Mouse (Mus musculus) MEL (cell line): ENCODE measurements around the gene Dnajc10. TPM values are rescaled to one million over a fixed set of nuclear protein-coding genes. Genes with fewer than 3 reads are reported as not detected.
A peak's percentile ranks its signal among the peaks of the same experiment; 100 is the strongest.

Source experiments
- DNase-seq: peaks from one replicate; pipeline ENCODE4 v3.0.0; 2011; ENCODE audit warnings: low read depth, low spot score
- H3K27ac ChIP-seq: 2 replicates; pipeline ENCODE4 v1.5.1; 2012; ENCODE audit warnings: low read depth, mild to moderate bottlenecking, control low read depth, low read length, moderate library complexity; ENCODE audit not compliant: control insufficient read depth
- H3K27me3 ChIP-seq, 2 experiments: fragments of 150-350 bp in 1 of 2; sonication (generic) in 1 of 2; 2 replicates each; pipeline ENCODE4 v1.6.1; 2012; ENCODE audit warnings: low read length in 2 of 2, mild to moderate bottlenecking in 2 of 2, improper control_type of control experiment in 1 of 2, moderate library complexity in 1 of 2; ENCODE audit not compliant: insufficient read depth in 2 of 2, control insufficient read depth in 1 of 2
- H3K36me3 ChIP-seq, 2 experiments: 2 replicates each; pipeline ENCODE4 v1.6.1; 2012 to 2014; ENCODE audit warnings: low read length in 2 of 2, improper control_type of control experiment in 1 of 2, inconsistent platforms in 1 of 2, mild to moderate bottlenecking in 1 of 2; ENCODE audit not compliant: insufficient read depth in 2 of 2, control insufficient read depth in 1 of 2
- H3K4me1 ChIP-seq, 2 experiments: fragments of 150-350 bp in 1 of 2; sonication (generic) in 1 of 2; 2 replicates each; pipeline ENCODE4 v1.6.1; 2012; ENCODE audit warnings: low read length in 2 of 2, improper control_type of control experiment in 1 of 2, mild to moderate bottlenecking in 1 of 2; ENCODE audit not compliant: insufficient read depth in 2 of 2, control insufficient read depth in 1 of 2
- H3K4me3 ChIP-seq, 2 experiments: fragments of 150-350 bp in 1 of 2; sonication (generic) in 1 of 2; 2 replicates each; pipeline ENCODE4 v1.5.1; 2012; ENCODE audit warnings: low read depth in 2 of 2, low read length in 2 of 2, mild to moderate bottlenecking in 2 of 2, moderate library complexity in 2 of 2, control low read depth in 1 of 2, improper control_type of control experiment in 1 of 2; ENCODE audit not compliant: control insufficient read depth in 1 of 2, insufficient read depth in 1 of 2
- H3K79me2 ChIP-seq: 2 replicates; pipeline ENCODE4 v1.6.1; 2012; ENCODE audit warnings: mild to moderate bottlenecking, low read length, moderate library complexity; ENCODE audit not compliant: control insufficient read depth, poor library complexity, insufficient read depth
- H3K9ac ChIP-seq: 2 replicates; pipeline ENCODE4 v1.6.1; 2012; ENCODE audit warnings: low read depth, mild to moderate bottlenecking, control low read depth, low read length, moderate library complexity; ENCODE audit not compliant: control insufficient read depth, poor library complexity, severe bottlenecking
- H3K9me3 ChIP-seq: fragments of 150-350 bp; sonication (generic); replicated peaks from 2 replicates; pipeline ENCODE4 v1.6.1; 2012; ENCODE audit warnings: mild to moderate bottlenecking, low read length, improper control_type of control experiment, moderate library complexity; ENCODE audit not compliant: insufficient read depth
- BHLHE40 ChIP-seq: IDR thresholded peaks from 2 replicates; pipeline ENCODE4 v1.6.1; 2012; ENCODE audit warnings: low read depth, mild to moderate bottlenecking, inconsistent platforms, low read length, improper control_type of control experiment, borderline replicate concordance
- CHD1 ChIP-seq: IDR thresholded peaks from 2 replicates; pipeline ENCODE4 v1.6.1; 2012; ENCODE audit warnings: low read depth, mild to moderate bottlenecking, inconsistent platforms, low read length, improper control_type of control experiment
- CTCF ChIP-seq, 3 experiments: IDR thresholded peaks in 2 of 3; conservative IDR thresholded peaks in 1 of 3; 2 replicates each; pipeline ENCODE4 v1.5.1; 2011 to 2012; ENCODE audit warnings: low read length in 3 of 3, low read depth in 2 of 3, mild to moderate bottlenecking in 2 of 3, improper control_type of control experiment in 1 of 3, inconsistent platforms in 1 of 3, mixed read lengths in 1 of 3, moderate library complexity in 1 of 3; ENCODE audit not compliant: control insufficient read depth in 1 of 3, insufficient read depth in 1 of 3, poor library complexity in 1 of 3, severe bottlenecking in 1 of 3
- ELF1 ChIP-seq: IDR thresholded peaks from 2 replicates; pipeline ENCODE4 v1.6.1; 2014; ENCODE audit warnings: low read depth, mild to moderate bottlenecking, inconsistent platforms, low read length, improper control_type of control experiment, moderate library complexity
- EP300 ChIP-seq, 2 experiments: IDR thresholded peaks; 2 replicates each; pipeline ENCODE4 v1.6.1; 2011; ENCODE audit warnings: improper control_type of control experiment in 2 of 2, low read length in 2 of 2, low read depth in 1 of 2, mild to moderate bottlenecking in 1 of 2
- ETS1 ChIP-seq: IDR thresholded peaks from 2 replicates; pipeline ENCODE4 v1.6.1; 2012; ENCODE audit warnings: low read depth, mild to moderate bottlenecking, inconsistent platforms, low read length, improper control_type of control experiment, moderate library complexity
- GABPA ChIP-seq: IDR thresholded peaks from 2 replicates; pipeline ENCODE4 v1.6.1; 2012; ENCODE audit warnings: low read depth, mild to moderate bottlenecking, inconsistent platforms, low read length, improper control_type of control experiment, moderate library complexity
- GATA1 ChIP-seq: IDR thresholded peaks from 2 replicates; pipeline ENCODE4 v1.6.1; 2011; ENCODE audit warnings: low read depth, low read length, improper control_type of control experiment
- JUND ChIP-seq: IDR thresholded peaks from 2 replicates; pipeline ENCODE4 v1.6.1; 2011; ENCODE audit warnings: low read depth, mild to moderate bottlenecking, improper control_type of control experiment, low read length
- MAFK ChIP-seq: IDR thresholded peaks from 2 replicates; pipeline ENCODE4 v1.6.1; 2011; ENCODE audit warnings: low read depth, mild to moderate bottlenecking, low read length, improper control_type of control experiment, borderline replicate concordance
- MAX ChIP-seq: IDR thresholded peaks from 2 replicates; pipeline ENCODE4 v1.6.1; 2011; ENCODE audit warnings: low read length, improper control_type of control experiment
- MAZ ChIP-seq: IDR thresholded peaks from 2 replicates; pipeline ENCODE4 v1.6.1; 2012; ENCODE audit warnings: low read depth, mild to moderate bottlenecking, inconsistent platforms, low read length, improper control_type of control experiment
- MXI1 ChIP-seq: IDR thresholded peaks from 2 replicates; pipeline ENCODE4 v1.6.1; 2011; ENCODE audit warnings: mild to moderate bottlenecking, low read depth, low read length, improper control_type of control experiment
- MYB ChIP-seq: IDR thresholded peaks from 2 replicates; pipeline ENCODE4 v1.6.1; 2011; ENCODE audit warnings: mild to moderate bottlenecking, low read depth, low read length, improper control_type of control experiment
- MYC ChIP-seq: IDR thresholded peaks from 2 replicates; pipeline ENCODE4 v1.6.1; 2011; ENCODE audit warnings: low read depth, mild to moderate bottlenecking, low read length, improper control_type of control experiment, moderate library complexity
- NELFE ChIP-seq: IDR thresholded peaks from 2 replicates; pipeline ENCODE4 v1.6.1; 2011; ENCODE audit warnings: low read depth, low read length, improper control_type of control experiment
- POLR2A ChIP-seq, 2 experiments: IDR thresholded peaks; 2 replicates each; pipeline ENCODE4 v1.6.1; 2011 to 2012; ENCODE audit warnings: low read length in 2 of 2, mild to moderate bottlenecking in 2 of 2, control low read depth in 1 of 2, improper control_type of control experiment in 1 of 2, low read depth in 1 of 2, moderate library complexity in 1 of 2; ENCODE audit not compliant: control insufficient read depth in 1 of 2, insufficient read depth in 1 of 2, poor library complexity in 1 of 2
- POLR2AphosphoS5 ChIP-seq: IDR thresholded peaks from 2 replicates; pipeline ENCODE4 v1.6.1; 2012; ENCODE audit warnings: low read depth, borderline replicate concordance, mild to moderate bottlenecking, inconsistent platforms, low read length, moderate library complexity, mixed read lengths
- RAD21 ChIP-seq: IDR thresholded peaks from 2 replicates; pipeline ENCODE4 v1.6.1; 2011; ENCODE audit warnings: mild to moderate bottlenecking, low read depth, low read length, improper control_type of control experiment
- RCOR1 ChIP-seq: IDR thresholded peaks from 2 replicates; pipeline ENCODE4 v1.6.1; 2012; ENCODE audit warnings: low read depth, mild to moderate bottlenecking, inconsistent platforms, low read length, improper control_type of control experiment
- SIN3A ChIP-seq: IDR thresholded peaks from 2 replicates; pipeline ENCODE4 v1.6.1; 2012; ENCODE audit warnings: low read length, improper control_type of control experiment, inconsistent platforms
- SMC3 ChIP-seq: IDR thresholded peaks from 2 replicates; pipeline ENCODE4 v1.6.1; 2011; ENCODE audit warnings: low read depth, low read length, improper control_type of control experiment
- TAL1 ChIP-seq: IDR thresholded peaks from 2 replicates; pipeline ENCODE4 v1.6.1; 2012; ENCODE audit warnings: mild to moderate bottlenecking, inconsistent platforms, low read length, moderate library complexity, mixed read lengths
- TBP ChIP-seq: IDR thresholded peaks from 2 replicates; pipeline ENCODE4 v1.8.0; 2011; ENCODE audit warnings: low read depth, low read length, improper control_type of control experiment
- TCF12 ChIP-seq: IDR thresholded peaks from 2 replicates; pipeline ENCODE4 v1.6.1; 2014; ENCODE audit warnings: low read depth, mild to moderate bottlenecking, inconsistent platforms, low read length, improper control_type of control experiment, moderate library complexity
- UBTF ChIP-seq: IDR thresholded peaks from 2 replicates; pipeline ENCODE4 v1.6.1; 2012; ENCODE audit warnings: low read depth, mild to moderate bottlenecking, inconsistent platforms, low read length, improper control_type of control experiment, moderate library complexity, borderline replicate concordance; ENCODE audit not compliant: insufficient read depth
- USF1 ChIP-seq: IDR thresholded peaks from 2 replicates; pipeline ENCODE4 v1.6.1; 2014; ENCODE audit warnings: low read depth, mild to moderate bottlenecking, inconsistent platforms, low read length, improper control_type of control experiment, moderate library complexity
- USF2 ChIP-seq, 2 experiments: IDR thresholded peaks; 2 replicates each; pipeline ENCODE4 v1.6.1; 2011 to 2012; ENCODE audit warnings: improper control_type of control experiment in 2 of 2, low read length in 2 of 2, borderline replicate concordance in 1 of 2, inconsistent platforms in 1 of 2, low read depth in 1 of 2, mild to moderate bottlenecking in 1 of 2; ENCODE audit not compliant: insufficient read depth in 1 of 2
- ZC3H11A ChIP-seq: IDR thresholded peaks from 2 replicates; pipeline ENCODE4 v1.6.1; 2012; ENCODE audit warnings: low read depth, mild to moderate bottlenecking, inconsistent platforms, low read length, improper control_type of control experiment
- ZMIZ1 ChIP-seq: IDR thresholded peaks from 2 replicates; pipeline ENCODE4 v1.6.1; 2012; ENCODE audit warnings: low read depth, mild to moderate bottlenecking, inconsistent platforms, low read length, improper control_type of control experiment, moderate library complexity
- ZNF384 ChIP-seq: IDR thresholded peaks from 2 replicates; pipeline ENCODE4 v1.6.1; 2012; ENCODE audit warnings: low read depth, mild to moderate bottlenecking, inconsistent platforms, low read length, improper control_type of control experiment
- polyA plus RNA-seq, 2 experiments: library from polyadenylated mRNA; stranded (reverse) in 1 of 2; unstranded in 1 of 2; fragments of >175 nt in 1 of 2; fragments of >200 nt in 1 of 2; gene quantifications; 2 replicates each; pipeline versions ENCODE4 v1.2.1 to v1.2.4; 2012; ENCODE audit warnings: low replicate concordance in 2 of 2, low read depth in 1 of 2; ENCODE audit not compliant: insufficient read length in 2 of 2, insufficient read depth in 1 of 2, missing spikeins in 1 of 2
- total RNA-seq: library from RNA; depleted of rRNA; stranded (reverse); fragments of 300-350 nt; gene quantifications from 2 replicates; pipeline ENCODE4 v1.2.3, GENCODE M21; 2012

Gene Dnajc10
- total and polyA plus RNA-seq, 3 experiments, result 35.9 to 53.9 (median 51.8) TPM

- H3K9ac ChIP-seq, result peak overlapping the region; percentile 87
- DNase-seq, result peak; percentile 89
- peak overlapping the region; percentile 96 for H3K27ac ChIP-seq
Measured at GRCm38 (mm10) chr2:80314854-80315241, 418 bp upstream of the Dnajc10 start.

GRCm38 (mm10) chr2:80322878-80323277 lies 7.6 kb downstream of the Dnajc10 start:
- TF ChIP-seq MYC (no peak), GATA1 (no peak), NELFE (no peak), ZNF384 (no peak), ZMIZ1 (no peak), RCOR1 (no peak), SMC3 (no peak), UBTF (no peak), MAFK (no peak), CHD1 (no peak), SIN3A (no peak), ZC3H11A (no peak), CTCF (IDR thresholded peaks at IDR 0.05 in 2 of 3, conservative IDR thresholded peaks at IDR 0.05 in 1 of 3; ENCODE audit: control insufficient read depth in 1 of 3, insufficient read depth in 1 of 3, low read depth in 2 of 3, low read length in 3 of 3, poor library complexity in 1 of 3, severe bottlenecking in 1 of 3) (no peak), RAD21 (no peak), MAZ (no peak), POLR2A (IDR thresholded peaks at IDR 0.05; ENCODE audit: control insufficient read depth in 1 of 2, insufficient read depth in 1 of 2, low read depth in 1 of 2, low read length in 2 of 2, poor library complexity in 1 of 2) (no peak), USF2 (IDR thresholded peaks at IDR 0.05; ENCODE audit: borderline replicate concordance in 1 of 2, insufficient read depth in 1 of 2, low read depth in 1 of 2, low read length in 2 of 2) (no peak), POLR2AphosphoS5 (no peak)
- H3K4me3 ChIP-seq, result no peak overlapping the region
- H3K27me3 ChIP-seq, result no peaks in the 10 kb centered on the region
- H3K27ac ChIP-seq, result no peak overlapping the region
- no peak overlapping the region for H3K9ac ChIP-seq
- no peaks in the 10 kb centered on the region for H3K9me3 ChIP-seq
- H3K4me1 ChIP-seq, result no peaks in the 10 kb centered on the region
- H3K79me2 ChIP-seq, result peaks cover under 1% of the 10 kb centered on the region; the same call in 1 of the 2 replicates
- peaks cover 5 to 39% of the 10 kb centered on the region in 2 experiments for H3K36me3 ChIP-seq
- no peak for DNase-seq

More at GRCm38 (mm10) chr2:80314854-80315241, 418 bp upstream of the Dnajc10 start:
- peaks cover under 1 to 42% of the 10 kb centered on the region in 2 experiments; a peak in 2 of 4 replicates for H3K36me3 ChIP-seq
- no peaks in the 10 kb centered on the region for H3K9me3 ChIP-seq
- H3K4me3 ChIP-seq, result peak overlapping the region; percentile 64 to 84
- no peaks in the 10 kb centered on the region for H3K27me3 ChIP-seq
- H3K79me2 ChIP-seq, result peaks cover 14% of the 10 kb centered on the region
- peaks cover 9 to 10% of the 10 kb centered on the region in 2 experiments; a peak in 3 of 4 replicates for H3K4me1 ChIP-seq
- no peak for TF ChIP-seq ZMIZ1
- TF ChIP-seq MXI1, result peak; percentile 76; the same call in 1 of the 2 replicates
- TF ChIP-seq EP300 (IDR thresholded peaks at IDR 0.05; ENCODE audit: low read depth in 1 of 2, low read length in 2 of 2), result peak; percentile 95 to 98
- peak; percentile 56; the same call in 1 of the 2 replicates for TF ChIP-seq TBP
- no peak for TF ChIP-seq JUND
- peak; percentile 48; the same call in 1 of the 2 replicates for TF ChIP-seq ELF1
- no peak for TF ChIP-seq ZNF384
- no peak for TF ChIP-seq MAZ
- TF ChIP-seq BHLHE40, result no peak
- peak; percentile 91 for TF ChIP-seq ETS1
- TF ChIP-seq SIN3A, result peak; percentile 92; the same call in 1 of the 2 replicates
- TF ChIP-seq MAX, result 0 out of 2 replicates have a peak, but pooled peaks have one; percentile 23
- peak; percentile 75 for TF ChIP-seq GATA1
- peak; percentile 60 for TF ChIP-seq TAL1
- TF ChIP-seq MYB, result peak; percentile 96
- TF ChIP-seq MYC, result peak; percentile 84
- TF ChIP-seq TCF12, result peak; percentile 75
- peak; percentile 96 for TF ChIP-seq RCOR1
- TF ChIP-seq USF1, result no peak
- no peak for TF ChIP-seq GABPA
- TF ChIP-seq, all 39 proteins: peak for 13
